Mouse (Mus musculus): ENCODE measurements around the gene Dmrtc1c1. TPM values are rescaled to one million over a fixed set of nuclear protein-coding genes. Genes with fewer than 3 reads are reported as not detected.
"Not testable (repeated sequence)": the region's sequence is repeated elsewhere in the genome, so short reads cannot be mapped to it uniquely, and the experiment has no call there.

Gene Dmrtc1c1
- polyA plus RNA-seq (2015; fragmentation: Nextera tagmentation; extraction: Ambion mirVana), result not detected in 2 replicates

GRCm38 (mm10) chrX:102802663-102803062 lies at the start of gene Dmrtc1c1:
TSS of gene Dmrtc1c1 (plus strand) at chrX:102802963.
- H3K9ac ChIP-seq (ENCODE audit: low read depth, low read length); H3K4me3 ChIP-seq (ENCODE audit: low read length); H3K27ac ChIP-seq (ENCODE audit: low read length); H3K27me3 ChIP-seq (replicated peaks; ENCODE audit: control insufficient read depth, insufficient read depth, low read length); H3K4me1 ChIP-seq (ENCODE audit: control insufficient read depth, insufficient read depth, low read length); H3K9me3 ChIP-seq (ENCODE audit: control insufficient read depth, low read length); H3K4me2 ChIP-seq (ENCODE audit: low read depth, low read length); H3K36me3 ChIP-seq (ENCODE audit: control insufficient read depth, insufficient read depth, low read length); ATAC-seq: not testable (repeated sequence)
- no CpG with 5 or more reads among the region's 14 CpGs for WGBS

- H3K27me3 ChIP-seq (replicated peaks; ENCODE audit: control insufficient read depth, insufficient read depth, low read length), result no peaks in the 10 kb centered on the region
- no peak overlapping the region for H3K4me3 ChIP-seq (ENCODE audit: low read length)
- WGBS, result 44% methylated on average over 4 of the region's 4 CpGs
- no peak for ATAC-seq
- no peak overlapping the region for H3K9ac ChIP-seq (ENCODE audit: low read depth, low read length)
- no peaks in the 10 kb centered on the region for H3K4me1 ChIP-seq (ENCODE audit: control insufficient read depth, insufficient read depth, low read length)
- H3K36me3 ChIP-seq (ENCODE audit: control insufficient read depth, insufficient read depth, low read length), result no peaks in the 10 kb centered on the region
- H3K27ac ChIP-seq (ENCODE audit: low read length), result no peak overlapping the region
- H3K4me2 ChIP-seq (ENCODE audit: low read depth, low read length), result no peak overlapping the region
- no peaks in the 10 kb centered on the region for H3K9me3 ChIP-seq (ENCODE audit: control insufficient read depth, low read length)
These were observed 36.9 kb upstream of the Dmrtc1c1 start for GRCm38 (mm10) chrX:102765878-102766277.

- Histone ChIP-seq H3K36me3 (ENCODE audit: control insufficient read depth, insufficient read depth, low read length) (no peaks in the 10 kb centered on the region), H3K9ac (ENCODE audit: low read depth, low read length) (no peak overlapping the region), H3K27ac (ENCODE audit: low read length) (no peak overlapping the region), H3K9me3 (ENCODE audit: control insufficient read depth, low read length) (no peaks in the 10 kb centered on the region), H3K27me3 (replicated peaks; ENCODE audit: control insufficient read depth, insufficient read depth, low read length) (0 out of 2 replicates have a peak, but pooled peaks cover 3% of the 10 kb centered on the region), H3K4me2 (ENCODE audit: low read depth, low read length) (no peak overlapping the region), H3K4me3 (ENCODE audit: low read length) (no peak overlapping the region), H3K4me1 (ENCODE audit: control insufficient read depth, insufficient read depth, low read length) (no peaks in the 10 kb centered on the region)
- 55% methylated on average over 4 of the region's 4 CpGs for WGBS
- no peak for ATAC-seq
These were observed 9.5 kb downstream of the Dmrtc1c1 start for GRCm38 (mm10) chrX:102812311-102812710.

GRCm38 (mm10) chrX:102854516-102854915 lies 51.8 kb downstream of the Dmrtc1c1 start, which contains the start of gene Dmrtc1c2:
TSS of gene Dmrtc1c2 (minus strand) at chrX:102854616.
- 88% methylated on average over 2 of the region's 13 CpGs for WGBS
- H3K9ac ChIP-seq (ENCODE audit: low read depth, low read length); H3K36me3 ChIP-seq (ENCODE audit: control insufficient read depth, insufficient read depth, low read length); H3K27ac ChIP-seq (ENCODE audit: low read length); H3K27me3 ChIP-seq (replicated peaks; ENCODE audit: control insufficient read depth, insufficient read depth, low read length); H3K4me1 ChIP-seq (ENCODE audit: control insufficient read depth, insufficient read depth, low read length); H3K4me3 ChIP-seq (ENCODE audit: low read length); H3K4me2 ChIP-seq (ENCODE audit: low read depth, low read length); ATAC-seq; H3K9me3 ChIP-seq (ENCODE audit: control insufficient read depth, low read length): not testable (repeated sequence)

Other genes with a start within 250 kb of the Dmrtc1c1 start
- 4.4 TPM in 2 replicates for gene Phka1, start 158.7 kb upstream of the Dmrtc1c1 start, polyA plus RNA-seq (2015; fragmentation: Nextera tagmentation; extraction: Ambion mirVana)
- gene Gm3880, start 116.0 kb upstream of the Dmrtc1c1 start, polyA plus RNA-seq (2015; fragmentation: Nextera tagmentation; extraction: Ambion mirVana), result not detected in 2 replicates
- 0.37 TPM in 1 of 2 replicates, not detected in the other for gene Gm9112, start 95.3 kb upstream of the Dmrtc1c1 start, polyA plus RNA-seq (2015; fragmentation: Nextera tagmentation; extraction: Ambion mirVana)
- gene Dmrtc1b, start 95.1 kb upstream of the Dmrtc1c1 start, polyA plus RNA-seq (2015; fragmentation: Nextera tagmentation; extraction: Ambion mirVana), result not detected in 2 replicates
- gene Dmrtc1c2, start 51.7 kb downstream of the Dmrtc1c1 start, polyA plus RNA-seq (2015; fragmentation: Nextera tagmentation; extraction: Ambion mirVana), result not detected in 2 replicates
- gene 1700031F05Rik, start 65.0 kb downstream of the Dmrtc1c1 start, polyA plus RNA-seq (2015; fragmentation: Nextera tagmentation; extraction: Ambion mirVana), result not detected in 2 replicates
- gene Dmrtc1a, start 105.7 kb downstream of the Dmrtc1c1 start, polyA plus RNA-seq (2015; fragmentation: Nextera tagmentation; extraction: Ambion mirVana), result 0.26 and 0.87 TPM in 2 replicates
- not detected in 2 replicates for gene 1700011M02Rik, start 105.9 kb downstream of the Dmrtc1c1 start, polyA plus RNA-seq (2015; fragmentation: Nextera tagmentation; extraction: Ambion mirVana)
- not detected in 2 replicates for gene 1700018G05Rik, start 125.4 kb downstream of the Dmrtc1c1 start, polyA plus RNA-seq (2015; fragmentation: Nextera tagmentation; extraction: Ambion mirVana)